In genomic region chr10:22658534-22659385, GRCm38 (mm10) we compare ENCODE assay signal across 10 mouse cellular contexts. TPM values are rescaled to one million over a fixed set of nuclear protein-coding genes. Genes with fewer than 3 reads are reported as not detected.
DNase-seq lines count a peak whose midpoint lies in the region; ATAC-seq and TF ChIP-seq lines count a peak whose summit lies in the region.
"Had no signal": no experiment of that assay in that cellular context is flagged by ENCODE, and none has a peak within 500 bp of the region (broad histone marks: within the 10 kb centered on the region; RNA-seq: fewer than 3 reads in every experiment).

No protein-coding gene starts in this region.

- intact Hi-C loops in heart, adult 2 months (cut with DNase I) = no loop called here

- H3K27me3 ChIP-seq in lung, embryonic 15.5 days = no peaks in the 10 kb centered on the region
- H3K27me3 ChIP-seq in heart, adult 2 months (ENCODE audit: control insufficient read depth, insufficient read depth, low read length) = no peaks in the 10 kb centered on the region
- H3K27me3 ChIP-seq in kidney, adult 2 months (replicated peaks; ENCODE audit: control insufficient read depth, insufficient read depth, low read length) = no peaks in the 10 kb centered on the region
- no peaks in the 10 kb centered on the region for H3K27me3 ChIP-seq in midbrain, embryonic 14.5 days (ENCODE audit: control insufficient read depth, insufficient read depth, low read length)

- TF ChIP-seq EP300 in heart, adult 2 months (IDR thresholded peaks at IDR 0.05; ENCODE audit: insufficient read depth, low read depth, low read length) = no peak

- H3K4me2 ChIP-seq in lung, embryonic 15.5 days = peak overlapping the region; percentile 40
- peak overlapping the region; percentile 42 for H3K4me2 ChIP-seq in midbrain, embryonic 14.5 days (ENCODE audit: low read length)

- H3K9me3 ChIP-seq in lung, embryonic 15.5 days = no peaks in the 10 kb centered on the region
- H3K9me3 ChIP-seq in midbrain, embryonic 14.5 days (ENCODE audit: control insufficient read depth, low read length) = no peaks in the 10 kb centered on the region

- peaks cover 9% of the 10 kb centered on the region for H3K4me1 ChIP-seq in lung, embryonic 15.5 days
- no peaks in the 10 kb centered on the region for H3K4me1 ChIP-seq in lung, adult 2 months (ENCODE audit: control insufficient read depth, insufficient read depth, low read length)
- H3K4me1 ChIP-seq in heart, adult 2 months (ENCODE audit: control insufficient read depth, insufficient read depth, low read length) = no peaks in the 10 kb centered on the region
- H3K4me1 ChIP-seq in kidney, adult 2 months (ENCODE audit: control insufficient read depth, insufficient read depth, low read length) = no peaks in the 10 kb centered on the region
- peaks cover 7% of the 10 kb centered on the region; the same call in 1 of the 2 replicates for H3K4me1 ChIP-seq in midbrain, embryonic 14.5 days (ENCODE audit: control insufficient read depth, insufficient read depth, low read length)

- 25% methylated on average over 23 of the region's 23 CpGs for WGBS in lung, embryonic 15.5 days
- WGBS in lung, adult 2 months = 33% methylated on average over 23 of the region's 23 CpGs
- 35% methylated on average over 23 of the region's 23 CpGs for WGBS in heart, adult 2 months
- WGBS in kidney, adult 2 months = 31% methylated on average over 23 of the region's 23 CpGs
- WGBS in midbrain, embryonic 14.5 days = 17% methylated on average over 23 of the region's 23 CpGs

- no peak for TF ChIP-seq CTCF in lung, adult 2 months (IDR thresholded peaks at IDR 0.05; ENCODE audit: insufficient read depth, low read length)
- no peak for TF ChIP-seq CTCF in heart, adult 2 months (IDR thresholded peaks at IDR 0.05)
- TF ChIP-seq CTCF in kidney, adult 2 months (conservative IDR thresholded peaks at IDR 0.05; ENCODE audit: insufficient read depth, insufficient read length, low read depth, low read length) = no peak

- no peak overlapping the region for H3K27ac ChIP-seq in lung, embryonic 15.5 days
- H3K27ac ChIP-seq in heart, adult 2 months = no peak overlapping the region
- no peak overlapping the region for H3K27ac ChIP-seq in kidney, adult 2 months (ENCODE audit: insufficient read depth, low read depth, low read length)
- peak overlapping the region; percentile 77 for H3K27ac ChIP-seq in midbrain, embryonic 14.5 days (replicated peaks; ENCODE audit: low read depth, low read length)

- no peak overlapping the region for H3K9ac ChIP-seq in lung, embryonic 15.5 days
- H3K9ac ChIP-seq in heart, adult 2 months (ENCODE audit: low read depth, low read length) = no peak overlapping the region
- H3K9ac ChIP-seq in midbrain, embryonic 14.5 days (replicated peaks; ENCODE audit: low read length) = no peak overlapping the region

- no peaks in the 10 kb centered on the region for H3K79me2 ChIP-seq in heart, adult 2 months (replicated peaks; ENCODE audit: control insufficient read depth, insufficient read depth, low read length)

- TF ChIP-seq POLR2A in lung, adult 2 months (IDR thresholded peaks at IDR 0.05; ENCODE audit: borderline replicate concordance, extremely low read depth, low read depth, low read length) = no peak
- TF ChIP-seq POLR2A in heart, adult 2 months (IDR thresholded peaks at IDR 0.05; ENCODE audit: insufficient read depth, low read depth, low read length) = no peak
- no peak for TF ChIP-seq POLR2A in kidney, adult 2 months (IDR thresholded peaks at IDR 0.05; ENCODE audit: low read depth, low read length)

- H3K36me3 ChIP-seq in lung, embryonic 15.5 days = no peaks in the 10 kb centered on the region
- no peaks in the 10 kb centered on the region for H3K36me3 ChIP-seq in heart, adult 2 months (ENCODE audit: control insufficient read depth, insufficient read depth, low read length)
- no peaks in the 10 kb centered on the region for H3K36me3 ChIP-seq in kidney, adult 2 months (ENCODE audit: control insufficient read depth, insufficient read depth, low read length)
- H3K36me3 ChIP-seq in midbrain, embryonic 14.5 days (ENCODE audit: control insufficient read depth, insufficient read depth, low read length) = no peaks in the 10 kb centered on the region

- no peak overlapping the region for H3K4me3 ChIP-seq in lung, embryonic 15.5 days
- H3K4me3 ChIP-seq in lung, adult 2 months (replicated peaks; ENCODE audit: extremely low read depth, low read depth, low read length) = no peak overlapping the region
- H3K4me3 ChIP-seq in heart, adult 2 months = no peak overlapping the region
- H3K4me3 ChIP-seq in kidney, adult 2 months (ENCODE audit: insufficient read depth, low read depth, low read length) = no peak overlapping the region
- H3K4me3 ChIP-seq in midbrain, embryonic 14.5 days (replicated peaks; ENCODE audit: low read depth, low read length) = no peak overlapping the region; the same call in 1 of the 2 replicates
- H3K4me3 ChIP-seq: myocyte had no signal

- peak; percentile 70 for ATAC-seq in lung, embryonic 15.5 days (ENCODE audit: borderline replicate concordance, extremely low read depth, low FRiP score, low TSS enrichment)
- ATAC-seq in midbrain, embryonic 14.5 days (ENCODE audit: low FRiP score, low TSS enrichment) = peak; percentile 90

- DNase-seq in lung, adult 2 months = no peak
- peak; percentile 20 to 26 for DNase-seq in heart, adult 2 months
- DNase-seq in kidney, adult 2 months = peak; percentile 57
- DNase-seq in midbrain, embryonic 14.5 days = peak; percentile 95
- DNase-seq in yolk sac, embryonic 10.5 days (ENCODE audit: low spot score) = no peak
- DNase-seq in right cerebral cortex, postnatal 36 days (ENCODE audit: low spot score in 2 of 2) = no peak
- no peak for DNase-seq in thymus, postnatal 36 days

RNA-seq across cellular contexts. Expression of gene Slc2a12, which starts 13.9 kb away (rescaled TPM):
- 1.3 and 1.4 TPM in 2 replicates for polyA plus RNA-seq in lung, embryonic 15.5 days (2015; fragmentation: Nextera tagmentation; extraction: Ambion mirVana)
- polyA plus RNA-seq in lung, adult 2 months (2012; rRNA removed) = 3.5 and 5.5 TPM in 2 replicates
- total RNA-seq in heart, adult 2 months (2021) = 10 to 100 TPM; 12.7 to 15.7 TPM
- polyA plus RNA-seq in heart, adult 2 months (2012; rRNA removed) = 5.0 and 7.7 TPM in 2 replicates
- 5.6 and 6.3 TPM in 2 replicates for polyA plus RNA-seq in kidney, adult 2 months (2012; rRNA removed)
- polyA plus RNA-seq in midbrain, embryonic 14.5 days (2014; fragmentation: Nextera tagmentation; extraction: Ambion mirVana) = 1.2 and 4.6 TPM in 2 replicates
- total RNA-seq: common myeloid progenitor, adult 5-6 weeks had no signal

Comparison
In these comparisons a context has a peak if more than half of its experiments do, and no peak if none do; other contexts are left out.
1. DNase-seq: peak in heart, adult 2 months (2 of 2), kidney, adult 2 months (single experiment) and midbrain, embryonic 14.5 days (single experiment); none in lung, adult 2 months (single experiment), yolk sac, embryonic 10.5 days (single experiment), right cerebral cortex, postnatal 36 days (0 of 2) and thymus, postnatal 36 days (0 of 2).